Mouse (Mus musculus): ENCODE results near the gene Sphk2.

Sphk2 gene

DNA sequence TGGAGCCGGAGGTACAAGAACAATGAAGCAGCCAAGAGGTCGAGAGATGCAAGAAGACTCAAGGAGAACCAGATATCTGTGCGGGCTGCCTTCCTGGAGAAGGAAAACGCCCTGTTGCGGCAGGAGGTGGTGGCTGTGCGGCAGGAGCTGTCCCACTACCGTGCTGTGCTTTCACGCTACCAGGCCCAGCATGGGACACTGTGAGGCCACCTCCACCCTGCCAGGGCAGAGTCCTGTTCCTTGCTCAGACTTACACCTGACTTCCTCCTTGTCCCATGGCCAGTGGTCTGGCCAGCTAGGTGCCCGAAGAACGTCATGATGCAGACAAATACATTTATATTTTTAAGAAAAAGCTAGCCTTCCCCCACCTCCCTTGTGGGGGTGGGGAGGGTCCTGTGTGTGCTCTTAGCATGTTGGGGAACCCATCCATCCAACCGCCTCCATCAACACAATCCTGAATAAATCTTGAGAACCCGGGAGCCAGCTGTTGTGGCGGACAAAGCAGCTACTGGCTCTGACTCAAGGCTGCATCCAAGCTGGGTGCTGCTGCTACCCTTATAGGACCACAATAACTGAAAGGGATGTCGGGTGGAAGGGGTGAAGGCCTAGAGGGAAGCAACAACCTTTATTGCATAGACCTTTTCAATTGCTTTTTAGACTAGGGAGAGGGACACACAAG, 8.0 kb downstream of the Sphk2 start:
- no peak for DNase-seq

DNA sequence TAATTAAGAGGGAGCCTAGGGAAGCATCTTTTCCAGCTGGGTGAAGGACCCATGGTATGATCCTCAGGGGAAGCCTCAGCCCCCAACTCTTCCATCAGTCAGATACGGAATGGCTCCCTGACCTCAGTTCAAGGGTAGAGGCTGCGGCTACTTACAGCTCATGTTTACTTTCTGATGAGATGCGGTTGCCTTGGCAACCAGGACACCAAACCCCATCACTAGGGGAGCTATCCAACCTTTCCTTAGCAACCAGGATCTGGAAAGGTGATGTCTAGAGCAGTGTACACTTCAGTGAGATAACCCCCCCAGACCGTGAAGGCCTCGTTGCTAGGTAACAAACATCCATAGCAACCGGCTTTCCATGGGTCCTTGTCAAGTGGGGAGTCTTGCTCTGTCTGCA, 8.8 kb downstream of the Sphk2 start:
- peak; percentile 54 for DNase-seq

- DNase-seq: no peak
Measured at GRCm38 (mm10) chr7:45708221-45708761, 9.5 kb downstream of the Sphk2 start.

DNA sequence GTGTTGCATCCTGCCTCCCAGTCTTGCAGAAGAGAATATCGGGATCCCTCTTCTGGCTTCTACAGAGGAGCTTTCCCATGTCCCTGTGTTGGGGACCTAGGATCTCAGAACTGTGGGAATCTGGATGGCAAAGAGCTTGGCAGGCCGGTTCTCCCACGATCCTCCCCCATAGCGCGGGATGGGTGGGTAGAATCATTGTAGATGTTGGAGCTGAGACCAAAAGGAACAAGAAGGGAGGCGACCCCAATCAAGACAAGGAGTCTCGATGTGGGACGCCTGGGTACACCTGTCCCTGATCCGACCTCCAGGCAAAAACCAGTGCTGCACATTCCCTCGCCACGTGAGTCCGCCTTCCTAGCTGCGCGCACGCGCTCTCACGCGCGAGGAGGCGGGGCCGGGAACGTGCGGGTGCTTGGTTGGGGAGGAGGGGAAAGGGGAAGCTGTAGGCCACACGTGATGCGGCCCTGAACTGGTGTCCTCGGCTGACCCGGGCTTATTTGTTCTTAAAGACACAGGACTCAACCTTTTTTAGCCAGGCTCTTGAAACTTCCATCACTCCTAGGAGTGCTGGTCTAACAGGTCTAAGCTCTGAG, 10.3 kb downstream of the Sphk2 start:
- peak; percentile 96 for DNase-seq

GRCm38 (mm10) chr7:45706721-45707241, 11.0 kb downstream of the Sphk2 start:
- peak; percentile 89 for DNase-seq

- DNase-seq: peak; percentile 92
Measured at GRCm38 (mm10) chr7:45705873-45706281, 11.9 kb downstream of the Sphk2 start.

DNA sequence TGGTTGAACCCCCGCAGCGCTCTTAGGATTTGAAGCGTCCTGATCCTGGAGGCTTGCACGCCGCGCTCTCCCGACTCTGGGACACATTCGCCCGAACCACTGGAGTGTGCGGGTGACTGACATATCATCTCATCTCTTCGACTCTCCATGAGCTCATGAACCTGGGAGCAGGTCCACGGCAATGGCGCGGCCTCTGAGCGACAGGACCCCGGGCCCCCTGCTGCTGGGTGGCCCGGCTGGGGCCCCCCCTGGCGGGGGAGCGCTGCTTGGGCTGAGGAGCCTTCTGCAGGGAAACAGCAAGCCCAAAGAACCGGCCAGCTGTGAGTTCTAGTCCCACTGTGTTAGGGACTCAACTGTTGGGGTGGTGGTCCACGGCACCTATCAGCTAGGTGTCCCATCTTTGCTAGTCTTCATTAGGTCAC, 12.3 kb downstream of the Sphk2 start:
- peak; percentile 55 for DNase-seq

DNA sequence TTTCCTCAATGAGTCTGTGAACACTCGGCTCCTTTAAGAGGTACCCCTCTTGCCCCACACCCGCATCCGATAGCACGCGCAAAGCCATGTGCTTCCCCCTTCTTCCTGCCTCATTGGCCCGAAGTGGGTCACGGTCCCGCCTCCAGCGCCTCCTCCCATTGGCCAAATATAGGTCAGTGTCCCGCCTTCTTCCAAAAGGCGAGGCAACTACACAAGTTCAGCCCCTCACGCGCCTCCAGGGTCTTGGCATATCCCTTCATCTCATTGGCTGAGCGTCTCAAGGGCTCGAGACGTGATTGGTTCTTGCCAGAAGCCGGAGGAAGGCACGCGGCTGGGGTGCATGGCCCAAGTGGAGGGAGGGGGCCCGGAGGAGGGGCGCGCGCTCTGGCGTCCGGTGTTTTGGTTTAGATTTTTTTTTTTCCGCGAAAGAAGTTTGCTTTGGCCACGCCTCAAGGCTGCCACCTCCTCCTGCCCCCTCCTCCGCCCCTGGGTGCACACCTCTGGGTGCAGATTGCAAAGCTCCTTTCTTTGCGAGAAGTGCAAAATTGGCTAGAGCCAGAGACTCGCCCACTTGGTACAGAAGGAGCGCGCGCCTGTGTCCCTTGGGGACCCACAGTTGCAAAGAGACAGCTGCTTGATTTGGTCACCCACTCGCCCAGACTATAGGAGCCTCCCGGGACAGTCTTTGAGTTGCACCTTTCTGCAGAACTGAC, 12.9 kb downstream of the Sphk2 start, which contains the start of gene Dbp:
TSS of gene Dbp (plus strand) at position 359 of the 713 bp plus-strand sequence.
- DNase-seq: peak; percentile 100

DNA sequence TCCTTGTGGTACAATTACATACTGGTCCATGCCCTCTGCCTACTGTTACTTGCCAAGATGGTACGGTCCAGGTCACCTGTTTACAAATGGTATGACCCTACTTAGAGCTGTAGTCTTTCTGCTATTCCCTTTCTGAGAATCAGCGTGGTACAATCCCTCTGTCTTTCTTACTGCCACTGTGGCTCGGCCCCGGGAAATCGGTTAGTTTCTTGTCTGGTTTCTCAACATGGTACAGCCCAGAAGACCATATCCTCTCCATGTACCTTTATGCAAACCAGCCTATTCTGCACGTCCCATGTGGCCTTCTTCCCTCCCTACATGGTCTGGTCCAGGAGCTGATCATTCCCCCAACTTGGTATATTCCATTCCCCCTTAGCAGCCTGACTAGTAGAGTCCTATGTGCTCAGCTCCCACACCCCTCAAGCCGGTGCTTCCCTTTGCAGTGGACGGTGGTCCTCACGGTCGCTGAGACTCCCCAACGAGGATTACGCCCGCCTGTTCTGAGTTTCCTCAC, 13.7 kb downstream of the Sphk2 start:
- peak; percentile 91 for DNase-seq

DNA sequence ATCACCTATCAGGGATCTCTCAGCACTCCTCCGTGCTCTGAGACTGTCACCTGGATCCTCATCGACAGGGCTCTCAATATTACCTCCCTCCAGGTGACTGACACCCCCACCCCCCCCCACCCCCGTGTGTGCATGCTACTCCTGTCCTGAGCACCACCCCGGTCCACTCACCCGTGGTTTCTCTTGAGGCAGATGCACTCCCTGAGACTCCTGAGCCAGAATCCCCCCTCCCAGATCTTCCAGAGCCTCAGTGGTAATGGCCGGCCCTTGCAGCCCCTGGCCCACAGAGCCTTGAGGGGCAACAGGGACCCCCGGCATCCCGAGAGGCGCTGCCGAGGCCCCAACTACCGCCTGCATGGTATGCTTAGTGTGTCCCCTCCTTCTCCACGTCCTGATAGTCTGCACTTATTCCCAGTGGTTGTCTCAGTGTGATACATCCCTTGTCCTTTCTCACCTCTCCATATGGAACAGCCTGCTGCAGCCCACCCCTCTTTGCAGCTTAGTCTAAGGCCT, 14.2 kb downstream of the Sphk2 start:
- peak; percentile 63 for DNase-seq

- no peak for DNase-seq
Measured at GRCm38 (mm10) chr7:45702809-45703520, 14.8 kb downstream of the Sphk2 start.

GRCm38 (mm10) chr7:45702316-45702715, 15.5 kb downstream of the Sphk2 start:
- no peak for DNase-seq

- DNase-seq: no peak
Measured at GRCm38 (mm10) chr7:45701607-45702006, 16.2 kb downstream of the Sphk2 start.

DNA sequence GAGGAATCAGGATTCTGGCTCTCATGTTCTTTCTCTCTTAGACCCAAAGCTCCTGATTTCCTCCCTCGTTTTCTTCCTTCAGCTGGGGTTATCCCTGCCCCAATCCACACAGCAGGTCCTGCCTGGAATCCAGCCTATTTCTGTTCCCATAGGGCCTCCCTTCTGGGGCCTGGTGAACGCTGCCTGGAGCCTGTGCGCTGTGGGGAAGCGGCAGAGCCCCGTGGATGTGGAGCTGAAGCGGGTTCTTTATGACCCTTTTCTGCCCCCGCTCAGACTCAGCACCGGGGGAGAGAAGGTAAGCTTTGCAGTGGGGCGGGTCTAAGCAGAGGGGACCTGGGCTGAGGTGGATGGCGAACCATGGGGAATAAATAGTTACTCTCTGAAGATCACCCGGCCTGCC, 16.7 kb downstream of the Sphk2 start:
- no peak for DNase-seq

GRCm38 (mm10) chr7:45700301-45701015, 17.3 kb downstream of the Sphk2 start:
- DNase-seq: peak; percentile 85

DNA sequence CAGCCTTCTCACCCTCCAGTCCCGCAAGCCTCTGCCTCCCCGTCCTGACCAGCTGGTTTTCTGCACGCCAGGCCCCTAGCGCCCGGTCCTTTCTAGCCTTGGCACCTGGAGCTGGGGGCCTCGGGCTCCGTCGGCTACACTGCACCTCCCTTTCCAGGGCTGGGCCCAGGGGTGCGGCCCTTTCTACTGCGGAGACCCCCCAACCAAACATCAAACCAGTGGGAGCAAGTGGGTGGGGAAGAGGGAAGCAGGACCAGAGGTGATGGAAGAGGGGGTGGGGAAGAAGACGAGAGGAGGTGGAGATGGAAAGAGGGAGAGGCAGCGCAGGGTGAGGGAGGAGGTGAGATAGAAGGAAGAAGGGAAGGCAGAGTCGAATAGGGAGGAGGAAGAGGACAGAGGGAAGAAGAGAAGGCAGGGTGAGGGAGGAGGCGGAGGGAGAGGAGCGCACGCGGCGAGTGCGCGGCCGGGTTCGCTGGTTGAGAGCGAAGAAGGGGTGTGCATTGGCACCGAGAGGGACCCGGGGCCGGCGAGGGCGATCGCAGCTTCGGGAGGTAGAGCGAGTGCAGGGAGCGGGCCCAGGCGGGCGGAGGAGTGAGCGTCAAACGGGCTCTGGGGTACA, 18.2 kb downstream of the Sphk2 start, which contains the start of gene Car11:
TSS of gene Car11 (plus strand) at position 321 of the 619 bp plus-strand sequence.
- DNase-seq: no peak

GRCm38 (mm10) chr7:45697894-45698293, 19.9 kb downstream of the Sphk2 start:
- no peak for DNase-seq

- no peak for DNase-seq
Measured at GRCm38 (mm10) chr7:45695098-45695497, 22.7 kb downstream of the Sphk2 start.

- no peak for DNase-seq
Measured at GRCm38 (mm10) chr7:45693921-45694591, 23.7 kb downstream of the Sphk2 start, which contains the start of gene Sec1. Gene Sec1, minus strand, starts transcription at chr7:45694402.

GRCm38 (mm10) chr7:45692364-45692763, 25.4 kb downstream of the Sphk2 start:
- DNase-seq: no peak
